Mouse (Mus musculus) gastrocnemius, postnatal 14 days (tissue): ENCODE measurements around the gene Lpcat1. TPM values are rescaled to one million over a fixed set of nuclear protein-coding genes. Genes with fewer than 3 reads are reported as not detected.
A peak's percentile ranks its signal among the peaks of the same experiment; 100 is the strongest.

ENCODE experiments used
- DNase-seq: peaks from one replicate; pipeline ENCODE4 v3.0.0; 2021; ENCODE audit warnings: mixed read lengths
- intact Hi-C: fragments of 180-260 bp; cut with DNase I; formaldehyde crosslinking; loops from one replicate; pipeline ENCODE4 v1.15.1; 2025; ENCODE audit warnings: low total_unique reads
- long read RNA-seq, 2 experiments: library from polyadenylated mRNA; stranded (forward); transcript quantifications; one replicate each; pipeline ENCODE4 v2.0.0; 2021
- total RNA-seq, 2 experiments: library from RNA; stranded (reverse); gene quantifications; 2 replicates each; pipeline ENCODE4 v1.2.3; 2021

The Lpcat1 gene
- 1 to 10 TPM; 6.0 to 7.5 TPM for total RNA-seq
- long read RNA-seq, experiment 1, transcript Lpcat1-201 (14 exons, 3,675 nt) = major isoform, 8 of 8 reads
- long read RNA-seq, experiment 1, partial matches to known transcripts = 0 of 8 reads
- long read RNA-seq, experiment 1, other reads (novel, unspliced or antisense) = 0 of 8 reads
- long read RNA-seq, experiment 2, transcript Lpcat1-201 (14 exons, 3,675 nt) = major isoform, 9 of 10 reads
- long read RNA-seq, experiment 2, partial matches to known transcripts = 1 of 10 reads
- long read RNA-seq, experiment 2, other reads (novel, unspliced or antisense) = 0 of 10 reads

DNA sequence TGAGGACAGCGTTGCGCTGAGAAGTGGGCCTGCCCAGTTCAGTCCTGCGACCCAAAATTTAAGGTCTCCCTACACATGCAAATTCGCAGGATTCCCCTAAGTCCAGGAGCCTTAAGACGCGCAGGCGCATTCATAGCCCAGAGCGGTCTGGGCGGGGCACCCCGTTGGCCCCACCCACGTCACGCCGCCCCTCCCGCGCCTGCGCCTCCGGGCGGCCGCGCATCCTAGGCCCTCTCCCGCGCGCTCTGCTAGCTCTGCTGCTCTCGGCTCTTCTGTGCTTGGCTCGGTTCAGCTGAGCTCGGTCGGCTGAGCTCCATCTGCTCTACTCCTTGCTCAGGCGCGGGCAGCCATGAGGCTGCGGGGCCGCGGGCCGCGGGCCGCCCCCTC is at the start of gene Lpcat1:
Lpcat1 (plus strand) TSS at position 164 of the 387 bp plus-strand sequence.
- peak; percentile 90 for DNase-seq
- intact Hi-C loops = loop anchor here (5.0 kb wide), 1 partner anchor 35 kb away; no protein-coding TSS in a partner anchor

- intact Hi-C loops = no loop called here
- DNase-seq = no peak
Observed at GRCm38 (mm10) chr13:73417478-73418220, 49.3 kb upstream of the Lpcat1 start.

GRCm38 (mm10) chr13:73418297-73418696 is 48.7 kb upstream of the Lpcat1 start:
- intact Hi-C loops = no loop called here
- no peak for DNase-seq

DNA sequence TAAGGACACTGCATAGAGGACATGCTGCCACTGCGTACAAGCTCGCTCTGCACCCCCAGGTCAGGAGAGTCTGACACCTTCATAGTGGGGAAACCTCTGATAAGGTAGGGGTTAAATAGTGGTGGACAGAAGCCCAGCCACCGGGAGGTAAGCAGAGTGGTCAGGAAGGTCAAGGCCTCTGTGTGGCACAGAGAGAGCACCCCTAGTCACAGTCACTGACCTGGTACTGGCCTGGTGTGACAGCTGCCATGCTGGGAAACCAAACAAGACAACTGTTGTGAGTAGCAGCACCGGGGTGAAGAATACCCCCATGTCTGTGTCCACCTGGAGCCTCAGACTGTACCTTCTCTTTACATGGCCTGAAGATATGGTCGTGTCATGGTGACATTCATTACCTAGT is 47.8 kb upstream of the Lpcat1 start:
- DNase-seq = no peak
- intact Hi-C loops = no loop called here

- no peak for DNase-seq
- intact Hi-C loops = no loop called here
Observed at GRCm38 (mm10) chr13:73423043-73423442, 44.0 kb upstream of the Lpcat1 start.

DNA sequence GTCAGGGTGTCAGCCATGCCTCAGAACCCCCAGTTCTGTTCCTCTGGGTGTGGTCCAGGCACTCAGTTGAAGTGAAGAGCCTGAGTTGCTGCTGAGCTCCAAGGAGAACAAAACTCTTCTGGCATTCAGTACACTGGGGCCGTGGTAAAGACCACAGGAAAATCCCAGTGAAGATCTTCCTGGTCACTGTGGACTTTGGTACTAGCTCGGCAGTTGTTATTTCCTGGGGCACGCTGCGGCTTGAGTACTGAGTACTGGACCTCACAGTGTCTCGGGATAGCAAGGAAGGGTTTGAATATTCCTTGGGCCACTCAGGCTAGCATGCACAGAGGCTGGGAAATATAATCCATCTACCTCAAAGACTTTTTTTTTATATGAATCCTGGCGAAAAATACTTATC is 42.0 kb upstream of the Lpcat1 start:
- intact Hi-C loops = no loop called here
- no peak for DNase-seq

- peak; percentile 58 for DNase-seq
- intact Hi-C loops = loop anchor here (2.0 kb wide), 1 partner anchor 79 kb away; no protein-coding TSS in a partner anchor
Observed at GRCm38 (mm10) chr13:73425839-73426490, 41.0 kb upstream of the Lpcat1 start.

GRCm38 (mm10) chr13:73426587-73426986 is 40.4 kb upstream of the Lpcat1 start:
- DNase-seq = no peak
- intact Hi-C loops = loop anchor here (2.0 kb wide), 1 partner anchor 78 kb away; no protein-coding TSS in a partner anchor

DNA sequence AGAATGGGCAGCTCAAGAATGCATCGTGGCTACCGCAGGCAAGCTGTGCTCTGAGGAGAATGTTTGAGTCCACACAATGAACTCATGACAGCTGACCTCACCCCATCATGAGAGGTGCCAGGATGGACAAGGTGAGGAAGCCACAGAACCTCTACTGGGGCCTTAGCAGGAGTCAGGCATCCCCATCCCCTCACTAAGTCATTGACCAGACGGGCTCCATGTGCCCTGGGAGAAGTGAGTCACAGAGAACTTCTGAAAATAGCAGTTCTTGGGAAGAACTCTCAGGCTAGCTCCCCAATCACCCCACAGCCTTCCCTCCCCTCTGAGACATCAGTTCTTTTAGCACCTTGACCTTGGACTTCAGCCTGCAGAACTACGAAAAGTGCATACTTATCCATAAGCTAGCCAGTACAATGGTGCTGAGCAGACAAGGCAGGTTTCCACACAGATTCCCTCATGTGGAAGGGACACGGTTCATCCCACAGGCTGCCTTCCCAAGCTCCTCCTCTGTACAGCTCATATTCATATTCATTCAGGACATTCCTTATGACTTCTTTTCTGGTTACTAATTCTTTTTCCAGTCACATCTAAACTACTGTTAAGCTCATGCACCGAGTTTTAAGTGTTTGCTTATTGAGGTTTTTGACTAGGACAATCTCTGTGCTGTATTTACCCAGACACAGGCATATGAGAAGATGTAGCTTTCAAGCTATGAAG is 37.2 kb upstream of the Lpcat1 start:
- intact Hi-C loops = no loop called here
- no peak for DNase-seq

- intact Hi-C loops = no loop called here
- no peak for DNase-seq
Observed at GRCm38 (mm10) chr13:73432466-73433149, 34.4 kb upstream of the Lpcat1 start.

DNA sequence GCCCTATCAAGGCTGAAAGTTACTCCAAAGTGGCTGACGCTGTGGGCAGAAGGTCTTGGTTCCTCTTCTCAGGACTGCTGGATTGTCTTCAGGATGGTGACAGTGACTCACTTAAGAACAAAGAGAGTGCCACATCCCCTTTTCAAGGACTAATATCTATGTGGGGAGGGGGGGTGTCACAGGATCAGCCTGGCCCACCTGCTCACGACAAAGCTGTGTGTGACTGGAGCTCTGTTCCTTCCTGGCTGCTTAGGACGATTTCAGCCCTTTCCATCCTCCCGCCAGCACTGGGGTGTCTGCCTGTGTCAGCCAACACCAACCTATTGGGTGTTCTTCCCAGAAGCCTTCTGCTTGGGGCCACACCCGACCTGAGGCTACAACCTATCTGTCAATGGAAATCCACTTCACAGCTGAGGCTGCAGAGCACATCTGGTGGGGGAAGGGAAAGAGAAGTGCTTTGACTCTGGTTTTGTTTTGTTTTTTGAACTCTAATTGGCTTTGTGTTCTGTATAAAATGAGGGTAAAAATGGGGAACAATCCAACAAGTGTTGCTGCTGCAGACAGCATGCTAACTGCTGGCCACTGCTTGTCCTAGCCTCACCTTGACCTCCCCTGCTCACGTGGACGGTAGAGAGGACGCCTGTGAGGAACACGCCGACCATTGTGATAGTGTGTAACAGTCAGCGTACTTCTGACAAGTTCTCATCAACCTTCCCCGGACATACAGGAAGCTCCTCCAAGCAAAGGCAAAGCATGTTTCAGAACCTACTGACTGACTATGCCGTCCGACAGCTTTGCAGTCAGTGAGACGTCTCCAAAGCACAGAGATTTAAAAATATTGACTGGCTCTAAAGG is 33.1 kb upstream of the Lpcat1 start:
- intact Hi-C loops = no loop called here
- DNase-seq = no peak

GRCm38 (mm10) chr13:73434687-73435086 is 32.3 kb upstream of the Lpcat1 start:
- intact Hi-C loops = no loop called here

DNA sequence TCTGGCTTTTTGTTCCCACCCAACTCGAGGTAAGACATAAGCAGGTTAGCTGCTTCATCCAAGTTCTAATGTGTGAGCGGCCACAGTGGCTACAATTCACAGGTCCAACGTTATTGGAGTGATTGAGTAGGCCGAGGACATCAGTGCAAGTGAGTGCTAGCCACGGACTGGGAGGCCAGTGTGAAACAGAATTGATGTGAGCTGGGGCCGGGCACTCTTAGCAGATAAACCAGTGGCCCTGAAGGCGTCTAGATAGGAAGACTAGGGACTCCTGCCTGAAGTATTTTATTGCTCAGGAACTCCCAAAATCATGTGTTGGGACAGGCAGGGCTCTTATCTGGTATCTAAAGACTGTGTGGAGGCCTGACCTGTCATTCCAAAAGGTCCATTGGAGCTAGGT is 31.3 kb upstream of the Lpcat1 start:
- intact Hi-C loops = no loop called here
- no peak for DNase-seq

More at GRCm38 (mm10) chr13:73434687-73435086, 32.3 kb upstream of the Lpcat1 start:
- no peak for DNase-seq

DNA sequence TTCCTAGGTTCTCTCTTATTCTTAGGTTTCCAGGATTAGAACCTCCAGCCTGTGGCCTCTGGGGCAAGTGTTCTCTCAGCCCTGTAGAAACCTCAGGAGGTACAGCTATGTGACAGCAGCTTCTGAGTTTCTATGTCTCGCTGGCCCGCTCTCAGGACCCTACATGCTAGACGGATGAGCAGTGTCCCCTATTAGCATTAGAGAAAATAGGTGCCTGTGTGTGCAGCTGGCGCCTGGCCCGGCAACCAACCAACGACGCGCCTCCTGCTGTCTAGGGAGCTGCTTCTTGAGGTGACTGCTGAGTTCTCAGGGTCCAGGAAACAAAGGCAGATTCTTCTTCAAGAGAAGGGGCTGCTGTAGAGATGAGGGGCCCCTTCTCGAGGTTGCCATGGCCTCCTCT is 27.9 kb upstream of the Lpcat1 start:
- intact Hi-C loops = no loop called here
- no peak for DNase-seq

DNA sequence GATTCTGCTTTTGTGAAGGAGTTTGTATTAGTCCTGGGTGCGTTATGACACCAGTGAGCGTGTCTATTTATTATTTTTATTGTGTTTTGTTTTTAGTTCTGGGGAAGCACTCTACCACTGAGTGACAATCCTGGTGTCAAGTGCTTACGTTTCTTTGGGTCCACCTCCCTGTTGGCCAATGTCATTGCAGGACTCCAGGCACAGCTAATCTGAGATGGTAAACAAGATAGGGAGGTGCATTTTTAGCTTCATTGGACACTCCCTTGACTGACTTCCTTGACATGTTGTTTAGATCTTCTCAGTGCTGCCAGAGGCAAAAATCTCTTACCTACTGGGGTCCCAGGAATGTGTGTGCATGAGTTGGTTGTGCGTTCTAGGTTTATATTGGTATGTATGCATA is 26.0 kb upstream of the Lpcat1 start:
- intact Hi-C loops = no loop called here
- no peak for DNase-seq

DNA sequence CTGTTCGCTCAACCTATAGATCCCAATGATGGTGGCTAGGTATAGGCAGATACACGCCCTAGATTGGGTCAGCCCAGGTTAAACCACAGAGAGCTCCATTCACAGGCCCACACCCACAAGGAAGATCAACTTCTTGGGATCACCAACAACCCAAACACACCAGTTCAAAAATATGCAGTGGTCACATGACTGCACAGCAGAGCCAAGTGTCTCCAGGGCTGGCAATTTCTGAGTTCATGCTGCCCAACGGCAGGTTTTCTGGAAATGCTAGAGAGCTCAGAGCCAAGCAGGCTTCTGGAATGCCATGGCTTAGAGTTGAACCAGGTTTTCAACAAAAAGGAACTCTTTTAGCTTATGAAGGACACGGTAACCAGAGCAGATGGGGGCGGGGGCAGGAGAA is 25.3 kb upstream of the Lpcat1 start:
- no peak for DNase-seq
- intact Hi-C loops = no loop called here

DNA sequence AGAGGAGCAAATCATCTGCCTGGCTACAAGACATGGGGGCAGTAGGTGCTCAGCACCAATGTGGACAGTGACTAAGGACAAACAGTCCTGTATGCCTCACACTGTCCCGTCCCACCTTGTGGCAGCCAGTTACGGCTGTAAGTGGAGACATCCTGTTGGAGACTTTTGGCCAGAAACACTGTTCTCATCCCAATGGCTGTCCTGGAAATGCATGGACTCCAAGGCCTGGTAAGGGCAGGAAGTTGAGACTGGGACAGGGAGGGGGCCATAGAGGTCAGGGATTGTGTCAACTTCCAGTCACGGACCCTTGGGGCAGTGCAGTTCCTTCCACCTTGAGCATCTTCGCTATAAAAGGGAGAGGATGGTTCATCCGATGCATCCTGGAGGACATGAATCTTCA is 24.6 kb upstream of the Lpcat1 start:
- intact Hi-C loops = no loop called here

GRCm38 (mm10) chr13:73443093-73443821 is 23.7 kb upstream of the Lpcat1 start:
- intact Hi-C loops = no loop called here
- no peak for DNase-seq

More for the DNA sequence above, 24.6 kb upstream of the Lpcat1 start:
- no peak for DNase-seq
